Comparison of ENCODE assay signal across 23 mouse cellular contexts in the genomic region with DNA sequence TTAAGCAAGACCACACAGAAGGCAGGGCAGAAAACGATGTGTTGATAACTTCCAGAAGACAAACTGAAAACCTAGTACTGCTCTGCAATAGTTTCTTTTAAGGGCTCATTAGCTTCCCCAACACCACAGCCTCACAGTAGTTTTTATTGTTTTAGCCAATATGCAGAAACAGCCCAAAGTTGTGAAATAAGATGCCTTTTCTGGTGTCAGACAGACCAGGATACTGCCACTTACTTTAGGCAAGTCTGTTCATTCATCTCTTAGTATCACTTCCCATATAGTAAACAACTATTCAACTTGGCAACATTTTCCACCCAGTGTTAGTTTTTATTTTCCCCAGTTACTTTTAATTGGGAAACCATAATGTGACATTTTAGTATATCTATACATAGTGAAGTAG.
DNase-seq lines count a peak whose midpoint lies in the region; ATAC-seq lines count a peak whose summit lies in the region.
"Had no signal": no experiment of that assay in that cellular context is flagged by ENCODE, and none has a peak within 500 bp of the region (broad histone marks: within the 10 kb centered on the region; RNA-seq: fewer than 3 reads in every experiment).

No protein-coding gene starts in this region.

- H3K27me3 ChIP-seq in kidney, embryonic 14.5 days (ENCODE audit: control insufficient read depth, insufficient read depth, low read length) = no peaks in the 10 kb centered on the region
- H3K27me3 ChIP-seq in neural tube, embryonic 11.5 days (ENCODE audit: control insufficient read depth, insufficient read depth, low read length) = no peaks in the 10 kb centered on the region
- no peaks in the 10 kb centered on the region for H3K27me3 ChIP-seq in neural tube, embryonic 15.5 days (replicated peaks)
- H3K27me3 ChIP-seq: embryonic facial prominence, embryonic 12.5 days; embryonic facial prominence, embryonic 15.5 days had no signal

- no peak overlapping the region for H3K4me2 ChIP-seq in kidney, embryonic 14.5 days (replicated peaks; ENCODE audit: low read depth, low read length)
- no peak overlapping the region for H3K4me2 ChIP-seq in neural tube, embryonic 11.5 days (ENCODE audit: low read depth)
- H3K4me2 ChIP-seq in neural tube, embryonic 15.5 days = no peak overlapping the region
- H3K4me2 ChIP-seq: embryonic facial prominence, embryonic 12.5 days; embryonic facial prominence, embryonic 15.5 days; heart, embryonic 11.5 days; hindbrain, embryonic 13.5 days had no signal

- H3K9ac ChIP-seq in kidney, embryonic 14.5 days (ENCODE audit: low read depth, low read length) = no peak overlapping the region
- no peak overlapping the region for H3K9ac ChIP-seq in neural tube, embryonic 11.5 days (ENCODE audit: low read length)
- H3K9ac ChIP-seq in neural tube, embryonic 15.5 days (replicated peaks) = no peak overlapping the region
- H3K9ac ChIP-seq: embryonic facial prominence, embryonic 12.5 days; embryonic facial prominence, embryonic 15.5 days; hindbrain, embryonic 13.5 days had no signal

- H3K36me3 ChIP-seq in kidney, embryonic 14.5 days (ENCODE audit: control insufficient read depth, insufficient read depth, low read length) = no peaks in the 10 kb centered on the region
- no peaks in the 10 kb centered on the region for H3K36me3 ChIP-seq in neural tube, embryonic 11.5 days (ENCODE audit: control insufficient read depth, insufficient read depth, low read length)
- H3K36me3 ChIP-seq in neural tube, embryonic 15.5 days = no peaks in the 10 kb centered on the region
- H3K36me3 ChIP-seq: embryonic facial prominence, embryonic 12.5 days; embryonic facial prominence, embryonic 15.5 days; hindbrain, embryonic 13.5 days had no signal

- no peak for DNase-seq in kidney, adult 18-20 months
- no peak for DNase-seq in neural tube, embryonic 11.5 days (ENCODE audit: low spot score)
- no peak for DNase-seq in cerebellum, adult 11-12 months
- DNase-seq in layer of hippocampus, postnatal 36 days = no peak
- DNase-seq: adrenal gland, adult 8-10 months; adrenal gland, postnatal 25 days; cerebellum, adult 18-20 months; cerebellum, adult 9-10 months; cerebellum, postnatal 25 days; gastrocnemius, postnatal 10 days; gastrocnemius, postnatal 36 days had no signal

- no peaks in the 10 kb centered on the region for H3K9me3 ChIP-seq in kidney, embryonic 14.5 days (ENCODE audit: control insufficient read depth, low read length)
- H3K9me3 ChIP-seq in neural tube, embryonic 11.5 days (ENCODE audit: control insufficient read depth, low read length) = no peaks in the 10 kb centered on the region
- H3K9me3 ChIP-seq in neural tube, embryonic 15.5 days (replicated peaks) = no peaks in the 10 kb centered on the region
- H3K9me3 ChIP-seq: embryonic facial prominence, embryonic 12.5 days; embryonic facial prominence, embryonic 15.5 days; hindbrain, embryonic 13.5 days had no signal

- no peak overlapping the region for H3K27ac ChIP-seq in kidney, embryonic 14.5 days (ENCODE audit: low read depth, low read length)
- H3K27ac ChIP-seq in neural tube, embryonic 11.5 days (ENCODE audit: low read depth, low read length) = no peak overlapping the region
- no peak overlapping the region for H3K27ac ChIP-seq in neural tube, embryonic 15.5 days (replicated peaks)
- H3K27ac ChIP-seq: embryonic facial prominence, embryonic 12.5 days; embryonic facial prominence, embryonic 15.5 days; hindbrain, embryonic 13.5 days; hindbrain, postnatal 0 days had no signal

- H3K4me1 ChIP-seq in kidney, embryonic 14.5 days (ENCODE audit: control insufficient read depth, insufficient read depth, low read length) = no peaks in the 10 kb centered on the region
- H3K4me1 ChIP-seq in neural tube, embryonic 11.5 days (ENCODE audit: control insufficient read depth, insufficient read depth, low read length) = peaks cover 2% of the 10 kb centered on the region; the same call in 1 of the 2 replicates
- no peaks in the 10 kb centered on the region for H3K4me1 ChIP-seq in neural tube, embryonic 15.5 days
- H3K4me1 ChIP-seq: embryonic facial prominence, embryonic 12.5 days; embryonic facial prominence, embryonic 15.5 days; hindbrain, embryonic 13.5 days had no signal

- ATAC-seq in kidney, embryonic 14.5 days (ENCODE audit: low FRiP score, low TSS enrichment) = peak; percentile 51; the same call in 1 of the 2 replicates
- peak; percentile 5; the same call in 1 of the 2 replicates for ATAC-seq in neural tube, embryonic 11.5 days (ENCODE audit: insufficient read depth, low FRiP score, low TSS enrichment)
- no peak for ATAC-seq in neural tube, embryonic 15.5 days (ENCODE audit: low FRiP score)
- ATAC-seq in granulocyte monocyte progenitor cell, adult 5-6 weeks (replicated peaks; ENCODE audit: poor library complexity, severe bottlenecking) = peak; percentile 96
- ATAC-seq in monocyte, adult 5-6 weeks (replicated peaks; ENCODE audit: insufficient number of reproducible peaks, low FRiP score, low TSS enrichment, poor library complexity, severe bottlenecking) = peak; percentile 35; the same call in 1 of the 2 replicates
- ATAC-seq: CD4-positive, CD25-positive, alpha-beta regulatory T cell, adult 4 months; forebrain, embryonic 14.5 days; hindbrain, postnatal 0 days; inflammation-experienced regulatory T-cells, adult 6 months had no signal

- no peak overlapping the region for H3K4me3 ChIP-seq in kidney, embryonic 14.5 days (ENCODE audit: low read length)
- H3K4me3 ChIP-seq in neural tube, embryonic 11.5 days (ENCODE audit: low read depth, low read length) = no peak overlapping the region
- H3K4me3 ChIP-seq in neural tube, embryonic 15.5 days (replicated peaks) = no peak overlapping the region
- H3K4me3 ChIP-seq: embryonic facial prominence, embryonic 12.5 days; embryonic facial prominence, embryonic 15.5 days; hindbrain, embryonic 13.5 days had no signal

- 0% methylated on average over 1 of the region's 1 CpGs for WGBS in kidney, embryonic 14.5 days
- WGBS in neural tube, embryonic 11.5 days = 22% methylated on average over 1 of the region's 1 CpGs
- 21% methylated on average over 1 of the region's 1 CpGs for WGBS in neural tube, embryonic 15.5 days
